Mouse (Mus musculus) megakaryocyte, embryonic 14.5 days (primary cell): ENCODE data around the gene Lig4.

Experiments used
- FLI1 ChIP-seq: IDR thresholded peaks from 2 replicates; pipeline ENCODE4 v1.6.1; 2012; ENCODE audit warnings: low read length, inconsistent platforms, mixed read lengths
- GATA1 ChIP-seq: IDR thresholded peaks from 3 replicates; pipeline ENCODE4 v1.6.1; 2012; ENCODE audit warnings: mixed read lengths, low read length, inconsistent platforms, borderline replicate concordance

GRCm38 (mm10) chr8:10007660-10008028 is 30.2 kb upstream of the Lig4 start:
- TF ChIP-seq GATA1 (no peak), FLI1 (no peak)
